Mouse (Mus musculus) forebrain, embryonic 14.5 days (tissue): Measurements from ENCODE around the gene Zfp467. TPM values are rescaled to one million over a fixed set of nuclear protein-coding genes. Genes with fewer than 3 reads are reported as not detected.

Experiments
- ATAC-seq: fragments of 200-750 bp; cut with Nextera tagmentation; 2 replicates; pipeline ENCODE4 v1.8.0; 2017; ENCODE audit warnings: mild to moderate bottlenecking, moderate library complexity
- DNase-seq: peaks from one replicate; pipeline ENCODE4 v3.0.0-alpha.2; 2015; ENCODE audit warnings: low spot score
- H3K27ac ChIP-seq: fragments of 300-500 bp; sonication (generic); 2 replicates; pipeline ENCODE4 v1.5.1; 2014; ENCODE audit warnings: low read depth, mild to moderate bottlenecking, control low read depth, low read length, moderate library complexity
- H3K27me3 ChIP-seq: fragments of 300-500 bp; sonication (generic); replicated peaks from 2 replicates; pipeline ENCODE4 v1.6.1; 2014; ENCODE audit warnings: low read length, control low read depth, mixed read lengths; ENCODE audit not compliant: control insufficient read depth, insufficient read depth
- H3K36me3 ChIP-seq: fragments of 300-500 bp; sonication (generic); 2 replicates; pipeline ENCODE4 v1.6.1; 2014; ENCODE audit warnings: low read length, control low read depth; ENCODE audit not compliant: control insufficient read depth, insufficient read depth
- H3K4me1 ChIP-seq: fragments of 300-500 bp; sonication (generic); 2 replicates; pipeline ENCODE4 v1.6.1; 2014; ENCODE audit warnings: antibody characterized with exemption, low read length, control low read depth; ENCODE audit not compliant: control insufficient read depth, insufficient read depth
- H3K4me2 ChIP-seq: fragments of 300-500 bp; sonication (generic); 2 replicates; pipeline ENCODE4 v1.6.1; 2014; ENCODE audit warnings: mild to moderate bottlenecking, control low read depth, low read length
- H3K4me3 ChIP-seq: fragments of 300-500 bp; sonication (generic); 2 replicates; pipeline ENCODE4 v1.5.1; 2014; ENCODE audit warnings: low read depth, low read length, control low read depth
- H3K9ac ChIP-seq: fragments of 300-500 bp; sonication (generic); 2 replicates; pipeline ENCODE4 v1.6.1; 2014; ENCODE audit warnings: mild to moderate bottlenecking, low read length, control low read depth, moderate library complexity
- H3K9me3 ChIP-seq: fragments of 300-500 bp; sonication (generic); replicated peaks from 2 replicates; pipeline ENCODE4 v1.6.1; 2016; ENCODE audit warnings: low read length, control low read depth, mixed read lengths; ENCODE audit not compliant: control insufficient read depth
- WGBS: fragments of 180-500 bp; shearing (Covaris S2); extraction: QIAGEN DNeasy Blood & Tissue Kit; methylation state at CpG from one replicate; pipeline ENCODE4 v1.1.7; 2014; 5-methylcytosine and 5-hydroxymethylcytosine counted together
- microRNA-seq: library from miRNA; unstranded; fragments of <30 nt; microRNA quantifications from one replicate; pipeline ENCODE4, GENCODE M21; 2016
- polyA plus RNA-seq: library from polyadenylated mRNA; unstranded; fragments of >200 nt; fragmentation: Nextera tagmentation; extraction: Ambion mirVana; gene quantifications from 2 replicates; pipeline ENCODE4 v1.2.1, GENCODE M21; 2014

Zfp467 gene
- polyA plus RNA-seq, 1 experiment from 2014 or later = 29.9 TPM

- no peak overlapping the region for H3K4me2 ChIP-seq
- H3K9me3 ChIP-seq = no peaks in the 10 kb centered on the region; the same call in 1 of the 2 replicates
- H3K27ac ChIP-seq = no peak overlapping the region
- H3K36me3 ChIP-seq = no peaks in the 10 kb centered on the region
- DNase-seq (no peak), ATAC-seq (no peak)
- no peak overlapping the region for H3K9ac ChIP-seq
- H3K4me3 ChIP-seq = no peak overlapping the region
- 87% methylated on average over 3 of the region's 3 CpGs for WGBS
- H3K27me3 ChIP-seq = no peaks in the 10 kb centered on the region
- H3K4me1 ChIP-seq = no peaks in the 10 kb centered on the region
Measured at GRCm38 (mm10) chr6:48388221-48388620, 57.4 kb downstream of the Zfp467 start.

Small RNA genes lying within 50 kb of the gene (microRNA-seq; reads per million reads assigned to microRNA genes)
- not detected for gene Gm24325

Other genes with a start within 250 kb of the Zfp467 start
- gene Krba1, start 50.2 kb downstream of the Zfp467 start, polyA plus RNA-seq = 17.1 and 25.0 TPM in 2 replicates
- 0.06 and 0.48 TPM in 2 replicates for gene Sspo, start 2.4 kb upstream of the Zfp467 start, polyA plus RNA-seq
- gene Atp6v0e2, start 91.8 kb upstream of the Zfp467 start, polyA plus RNA-seq = 152 and 161 TPM in 2 replicates
- 10.7 and 10.9 TPM in 2 replicates for gene Lrrc61, start 109.0 kb upstream of the Zfp467 start, polyA plus RNA-seq
- gene Rarres2, start 127.0 kb upstream of the Zfp467 start, polyA plus RNA-seq = 4.0 and 5.3 TPM in 2 replicates
- not detected in 2 replicates for gene Gm45021, start 143.8 kb upstream of the Zfp467 start, polyA plus RNA-seq
- 27.3 and 34.3 TPM in 2 replicates for gene Repin1, start 148.1 kb upstream of the Zfp467 start, polyA plus RNA-seq
- gene Gm44965, start 148.1 kb upstream of the Zfp467 start, polyA plus RNA-seq = not detected in 2 replicates
- 16.7 and 17.4 TPM in 2 replicates for gene Zfp775, start 156.2 kb upstream of the Zfp467 start, polyA plus RNA-seq
- gene AI854703, start 180.9 kb upstream of the Zfp467 start, polyA plus RNA-seq = 8.2 and 9.7 TPM in 2 replicates
- gene Gimap8, start 201.4 kb upstream of the Zfp467 start, polyA plus RNA-seq = 0.15 and 0.17 TPM in 2 replicates
- 1.5 and 2.2 TPM in 2 replicates for gene Gimap9, start 230.3 kb upstream of the Zfp467 start, polyA plus RNA-seq
- gene Gimap4, start 238.7 kb upstream of the Zfp467 start, polyA plus RNA-seq = 1.2 and 1.9 TPM in 2 replicates